Mouse (Mus musculus): ENCODE results near the gene Tox4.
"Not testable (repeated sequence)": the region's sequence is repeated elsewhere in the genome, so short reads cannot be mapped to it uniquely, and the experiment has no call there.

Gene Tox4

DNA sequence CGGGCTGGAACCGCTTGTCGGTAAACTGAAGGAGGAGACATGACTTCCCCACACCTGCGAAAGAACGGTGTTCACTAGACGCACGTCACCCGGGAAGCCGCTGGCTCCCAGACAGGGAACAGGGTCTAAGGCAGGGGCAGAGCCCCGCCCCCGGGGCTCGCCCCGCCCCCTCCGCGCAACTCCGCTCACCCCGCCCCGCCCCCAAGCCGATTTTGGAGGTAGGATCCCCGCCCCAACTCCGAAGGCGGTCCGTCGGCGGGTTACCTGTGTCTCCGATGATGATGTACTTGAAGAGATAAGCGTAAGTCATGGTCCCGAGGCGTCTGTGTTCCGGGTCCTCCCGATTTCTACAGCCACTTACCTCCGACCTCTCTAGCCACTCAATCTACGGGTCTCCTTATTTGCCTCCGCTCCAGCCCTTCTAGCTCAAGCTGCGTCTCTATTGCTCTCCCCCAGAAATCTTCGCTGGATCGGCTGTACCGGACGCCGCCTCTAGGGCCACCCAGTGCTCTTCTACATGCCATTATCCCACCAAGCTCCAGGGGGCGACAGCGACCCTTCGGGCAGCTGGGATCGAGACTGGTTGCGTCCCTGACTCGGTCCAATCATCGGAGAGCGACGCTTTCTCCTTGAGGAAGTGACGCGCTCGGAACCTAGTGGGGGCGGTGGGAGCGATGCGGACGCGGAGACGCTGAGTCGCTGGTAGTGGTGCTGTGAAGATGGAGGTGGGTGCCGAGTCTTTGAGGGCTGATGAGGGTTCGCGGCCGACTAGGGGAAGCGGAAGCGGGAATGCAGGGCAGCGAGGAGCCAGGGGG lies at the start of gene Tox4, which contains the start of gene Rab2b:
Gene Tox4 (plus strand): TSS at position 215 of the 815 bp plus-strand sequence.
Gene Rab2b (minus strand): TSS at position 614 of the 815 bp plus-strand sequence.
- DNase-seq, result peak; percentile 99

GRCm38 (mm10) chr14:52232249-52232648 lies 46.7 kb upstream of the Tox4 start:
- DNase-seq, result no peak

DNA sequence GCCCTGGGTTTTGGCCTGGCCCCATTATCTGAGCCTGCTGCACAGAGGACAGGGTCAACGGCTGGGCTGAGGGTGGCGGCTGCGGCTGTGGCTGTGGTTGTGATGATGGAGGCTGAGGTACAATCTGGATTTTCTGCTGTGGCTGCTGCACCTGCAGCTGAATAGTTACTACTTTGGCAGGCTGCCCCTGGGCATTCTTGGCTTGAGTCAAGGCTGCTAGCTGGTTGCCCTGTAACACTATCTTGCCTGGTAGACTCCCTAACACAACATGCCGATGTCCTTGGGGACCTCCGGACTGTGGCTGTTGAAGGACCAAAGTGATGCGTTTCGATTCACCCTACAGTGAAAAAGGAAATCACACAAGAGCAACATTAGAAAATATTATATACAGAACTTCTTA lies 43.8 kb upstream of the Tox4 start:
- no peak for DNase-seq

GRCm38 (mm10) chr14:52236216-52236615 lies 42.7 kb upstream of the Tox4 start:
- no peak for DNase-seq

DNA sequence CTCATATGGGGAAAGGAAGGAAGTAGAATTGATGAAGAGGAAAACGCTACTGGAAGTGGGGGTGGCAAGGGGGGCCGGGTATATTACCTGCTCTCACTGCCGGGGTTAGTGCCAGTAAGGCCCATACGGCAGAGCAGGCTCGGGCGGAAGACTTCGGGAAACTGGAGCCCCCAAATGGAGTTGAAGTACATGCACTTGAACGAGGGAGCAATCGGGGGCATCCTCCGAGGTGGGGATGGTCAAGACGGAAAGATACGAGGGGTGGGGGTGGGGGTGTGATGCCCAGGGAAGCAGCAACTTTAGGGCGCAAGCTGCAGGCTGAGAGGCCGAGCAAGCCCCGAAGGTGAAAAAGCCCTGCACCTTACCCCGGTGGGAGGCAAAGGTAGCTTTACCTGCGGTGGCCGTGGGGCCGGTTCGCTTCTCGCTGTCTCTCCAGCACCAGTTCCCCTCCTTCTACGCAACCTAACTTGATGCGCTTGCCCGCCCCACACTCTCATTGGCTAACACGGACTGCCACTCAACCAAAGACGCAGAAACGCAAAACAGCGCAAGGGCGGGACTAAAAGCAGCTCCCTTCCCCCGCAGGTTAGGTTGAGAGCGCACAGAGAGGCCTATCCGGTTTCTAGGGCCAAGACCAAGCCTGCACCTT lies 34.8 kb upstream of the Tox4 start:
- DNase-seq, result peak; percentile 100

- DNase-seq, result no peak
Observed at GRCm38 (mm10) chr14:52244690-52245042, 34.3 kb upstream of the Tox4 start.

DNA sequence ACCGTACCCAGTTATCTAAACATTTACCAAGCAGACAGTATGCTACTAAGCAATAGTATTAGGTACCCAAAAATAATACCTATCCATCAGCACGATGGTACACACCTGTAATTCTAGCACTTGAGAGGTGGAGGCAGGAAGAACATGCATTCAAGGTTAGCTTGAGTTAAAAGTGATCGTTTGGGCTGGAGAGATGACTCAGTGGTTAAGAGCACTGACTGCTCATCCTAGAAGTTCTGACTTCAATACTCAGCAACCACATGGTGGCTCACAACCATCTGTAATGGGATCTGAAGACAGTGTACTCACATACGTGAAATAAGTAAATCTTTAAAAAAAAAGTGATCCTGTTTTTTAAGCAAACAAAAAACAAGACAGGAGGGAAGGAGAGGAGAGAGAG lies 32.8 kb upstream of the Tox4 start:
- DNase-seq, result no peak

DNA sequence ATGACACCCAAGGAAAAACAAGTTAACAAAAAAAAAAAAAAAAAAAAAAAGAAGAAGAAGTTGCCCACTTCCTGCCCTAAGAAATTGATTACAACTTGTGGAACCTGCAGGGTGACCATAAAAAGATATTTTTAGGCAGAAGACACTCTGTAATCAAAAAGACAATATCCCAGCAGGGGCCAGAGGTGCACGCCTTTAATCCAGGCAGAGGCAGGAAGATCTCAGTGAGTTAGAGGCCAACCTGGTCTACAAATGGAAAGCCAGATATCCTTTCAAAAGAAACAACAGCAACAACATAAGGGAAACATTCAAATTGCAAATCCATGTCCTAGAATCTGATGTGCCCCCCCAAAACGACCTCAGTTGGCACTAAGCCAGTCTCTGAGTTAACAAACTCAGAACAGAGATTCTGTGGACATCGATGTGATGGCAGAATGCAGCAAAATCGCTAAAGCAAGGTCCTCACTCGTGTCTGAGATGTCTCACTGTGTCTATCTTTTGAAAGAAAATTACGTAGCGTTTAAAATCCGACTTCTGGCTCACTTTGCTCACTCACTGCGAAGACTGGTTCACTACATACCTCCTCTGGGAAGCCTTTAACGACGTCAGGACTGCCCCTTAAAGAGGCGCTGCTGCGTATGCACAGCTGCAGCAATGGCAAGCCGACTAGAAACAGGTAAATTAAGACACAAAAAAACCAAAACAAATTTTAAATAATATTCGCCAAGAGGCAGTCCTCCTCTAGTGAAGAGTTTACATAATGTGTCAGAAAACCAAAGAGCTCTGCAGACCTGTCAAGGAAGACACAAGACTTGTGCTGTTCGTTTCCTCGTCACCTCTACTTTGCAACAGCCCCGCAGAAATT lies 22.4 kb upstream of the Tox4 start:
- peak; percentile 35 for DNase-seq

DNA sequence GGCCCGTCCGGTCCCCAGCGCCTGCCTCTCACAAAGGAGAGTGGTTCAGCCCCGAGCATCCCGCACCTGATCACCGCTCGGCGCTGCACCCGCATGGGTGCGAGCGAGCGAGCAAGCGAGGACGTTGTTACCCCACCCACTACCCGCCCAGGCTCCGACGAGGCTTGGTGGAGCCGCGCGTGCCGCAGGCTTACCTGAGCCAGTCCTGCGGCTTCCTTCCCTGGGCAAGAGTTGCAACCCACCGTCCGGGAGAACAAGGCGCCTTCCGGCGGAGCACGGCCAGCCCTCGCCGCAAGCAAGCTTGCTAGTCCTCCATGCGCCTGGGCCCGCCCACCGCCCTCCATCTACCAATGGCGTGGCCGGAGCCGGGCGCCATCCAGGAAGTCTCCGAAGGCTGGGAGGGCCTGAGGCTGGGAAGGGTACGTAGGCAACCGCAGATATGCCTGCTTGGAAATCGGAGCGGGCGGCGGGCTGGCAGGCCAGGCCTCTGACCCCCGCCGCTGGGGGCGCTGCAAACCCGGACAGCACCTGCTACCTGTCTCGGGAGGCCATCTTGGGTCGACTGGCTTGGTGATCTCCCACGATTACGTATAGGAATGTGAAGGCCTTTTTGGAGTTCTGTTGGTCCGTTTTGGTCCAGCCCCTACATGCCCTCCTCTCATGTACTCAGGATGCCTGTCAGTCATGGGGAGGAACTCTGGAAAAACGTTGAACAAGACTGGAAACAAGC lies 21.3 kb upstream of the Tox4 start, which contains the start of gene Chd8:
Gene Chd8 (minus strand): TSS at position 297 of the 730 bp plus-strand sequence.
- peak; percentile 99 for DNase-seq

- DNase-seq, result no peak
Observed at GRCm38 (mm10) chr14:52272781-52273180, 6.2 kb upstream of the Tox4 start.

DNA sequence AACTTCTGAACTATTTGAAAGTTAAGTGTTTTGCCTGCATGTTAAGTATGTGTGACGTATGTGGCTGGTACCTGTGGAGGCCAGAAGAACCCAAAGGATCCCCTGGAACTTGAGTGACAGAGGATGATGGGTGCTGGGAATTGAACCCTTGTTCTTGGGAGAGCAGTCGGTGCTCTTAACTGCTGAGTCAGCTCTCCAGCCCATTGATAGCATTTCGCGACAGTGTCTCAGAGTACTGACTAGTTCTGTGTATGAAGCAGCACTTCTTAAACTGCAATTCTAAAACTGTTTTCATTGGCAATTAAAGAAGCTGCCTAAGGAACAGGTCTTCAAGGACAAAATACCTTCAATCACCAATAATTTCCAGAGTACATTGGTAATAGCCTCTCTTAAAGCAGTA lies 1.7 kb upstream of the Tox4 start:
- no peak for DNase-seq

DNA sequence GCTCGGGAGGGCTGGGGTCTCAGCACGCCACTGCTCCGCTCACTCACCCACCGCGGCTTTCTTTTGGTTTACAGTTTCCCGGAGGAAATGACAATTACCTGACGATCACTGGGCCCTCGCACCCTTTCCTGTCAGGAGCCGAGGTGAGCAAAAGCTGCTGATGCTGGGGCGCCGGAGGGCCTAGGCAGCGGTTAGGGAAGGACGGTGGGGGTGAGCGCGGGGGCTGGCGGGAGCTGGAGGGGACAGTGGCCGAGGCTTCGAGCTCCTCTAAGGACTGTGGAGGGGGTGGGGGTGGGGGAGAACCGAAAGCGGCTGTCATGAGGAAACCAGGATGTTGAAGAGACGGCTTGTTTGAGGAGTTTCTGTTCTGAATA lies 788 bp downstream of the Tox4 start:
- no peak for DNase-seq

- DNase-seq, result no peak
Observed at GRCm38 (mm10) chr14:52283629-52284028, 4.7 kb downstream of the Tox4 start.

DNA sequence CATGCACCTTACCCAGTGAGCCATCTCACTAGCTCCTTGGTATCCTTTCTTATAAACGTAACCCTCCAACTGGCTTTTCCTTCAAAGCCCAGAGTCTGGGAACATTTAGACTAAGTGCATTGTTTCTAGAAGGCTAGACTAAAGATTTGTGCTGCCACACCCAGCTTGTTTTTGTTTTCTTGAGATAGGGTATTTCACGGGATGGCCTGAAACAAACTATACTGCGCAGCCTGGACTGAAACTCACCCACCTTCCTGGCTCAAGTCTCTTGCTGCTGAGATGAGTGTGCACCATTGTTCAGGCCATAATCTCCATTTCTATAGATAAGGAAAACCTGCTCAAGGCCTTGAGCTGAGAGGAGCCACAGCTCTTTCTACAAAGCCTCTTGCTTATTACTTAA lies 5.2 kb downstream of the Tox4 start:
- DNase-seq, result no peak

DNA sequence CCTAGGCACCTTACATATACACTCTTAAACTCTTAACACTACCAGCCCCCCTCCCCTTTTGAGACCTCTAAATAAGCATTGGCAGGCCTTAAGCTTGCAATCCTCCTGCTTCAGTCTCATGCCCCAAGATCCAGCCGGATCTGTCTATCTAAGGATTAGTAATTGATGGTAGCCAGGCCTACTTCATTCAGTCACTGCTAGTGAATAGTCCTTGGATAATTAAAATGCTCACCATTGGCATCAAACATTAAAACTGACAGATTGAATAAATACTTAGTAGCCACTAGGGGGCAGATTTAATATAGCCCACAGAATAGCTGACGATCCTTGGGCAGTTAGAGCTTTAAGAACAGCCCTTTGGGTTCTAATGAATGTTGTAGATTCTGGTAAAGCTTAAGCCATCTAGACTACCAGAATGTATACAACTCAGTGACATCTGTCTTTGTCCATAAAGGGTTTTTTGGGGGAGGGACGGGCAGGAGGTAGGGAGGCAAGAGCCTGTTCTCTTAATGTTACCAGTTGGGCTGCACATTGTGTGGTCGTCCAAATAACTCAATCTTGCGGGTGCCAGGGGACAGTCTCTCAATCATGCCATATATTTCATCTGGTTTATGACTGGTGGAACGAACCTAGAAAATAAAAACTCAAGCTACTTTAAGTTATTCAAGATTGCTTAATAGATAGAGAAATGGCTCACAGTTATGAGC lies 16.8 kb downstream of the Tox4 start:
- no peak for DNase-seq

- not testable (repeated sequence) for DNase-seq
Observed at GRCm38 (mm10) chr14:52303517-52303916, 24.6 kb downstream of the Tox4 start.

- peak; percentile 95 for DNase-seq
Observed at GRCm38 (mm10) chr14:52304644-52305271, 25.8 kb downstream of the Tox4 start, which contains the start of gene Mettl3. Mettl3 (minus strand) TSS chr14:52305128.

GRCm38 (mm10) chr14:52306100-52306499 lies 27.2 kb downstream of the Tox4 start:
- DNase-seq, result no peak

DNA sequence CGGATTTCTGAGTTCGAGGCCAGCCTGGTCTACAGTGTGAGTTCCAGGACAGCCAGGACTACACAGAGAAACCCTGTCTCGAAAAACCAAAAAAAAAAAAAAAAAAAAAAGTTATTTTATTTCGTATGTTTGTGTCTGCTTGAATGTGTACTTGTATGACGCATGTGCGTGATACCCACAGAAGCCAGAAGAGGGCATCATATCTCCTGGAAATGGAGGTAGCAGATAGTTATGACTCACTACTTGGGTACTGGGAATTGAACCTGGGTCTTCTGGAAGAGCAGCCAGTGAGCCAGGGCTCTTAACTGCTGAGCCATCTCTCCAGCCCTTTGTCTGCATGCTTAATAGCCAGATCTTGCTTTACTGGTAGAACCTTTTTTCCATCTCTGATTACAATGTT lies 31.4 kb downstream of the Tox4 start:
- DNase-seq, result not testable (repeated sequence)

DNA sequence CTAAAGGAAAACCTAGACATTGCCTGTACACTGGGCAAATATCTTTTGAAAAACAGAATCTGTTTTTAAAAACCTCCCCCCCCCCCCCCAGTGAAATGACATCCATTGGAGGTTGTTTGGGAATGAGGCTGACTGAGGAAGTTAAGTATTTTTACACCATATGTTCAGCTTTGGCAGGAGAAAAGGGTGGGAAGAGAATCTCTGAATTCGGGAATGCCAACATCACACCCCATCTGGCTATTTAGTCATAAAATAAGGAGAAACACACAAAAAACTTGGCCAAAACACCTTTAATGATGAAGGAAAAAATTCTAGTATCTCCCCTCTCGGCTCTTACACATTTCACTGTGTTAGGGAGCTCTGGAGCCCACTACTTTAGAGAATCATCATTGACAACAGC lies 32.0 kb downstream of the Tox4 start:
- no peak for DNase-seq

All from kidney, adult 9 months (tissue).